Mouse (Mus musculus) hindbrain, postnatal 0 days (tissue): ENCODE measurements around the gene Ttc23. TPM values are rescaled to one million over a fixed set of nuclear protein-coding genes. Genes with fewer than 3 reads are reported as not detected.

Experiments
- ATAC-seq: fragments of 200-750 bp; cut with Nextera tagmentation; 2 replicates; pipeline ENCODE4 v1.8.0; 2017; ENCODE audit warnings: mild to moderate bottlenecking, moderate TSS enrichment, moderate library complexity
- DNase-seq: peaks from one replicate; pipeline ENCODE4 v3.0.0-alpha.2; 2015; ENCODE audit warnings: low spot score
- H3K27ac ChIP-seq: fragments of 300-500 bp; sonication (generic); 2 replicates; pipeline ENCODE4 v1.5.1; 2014; ENCODE audit warnings: mild to moderate bottlenecking
- H3K27me3 ChIP-seq: fragments of 300-500 bp; sonication (generic); 2 replicates; pipeline ENCODE4 v1.6.1; 2014; ENCODE audit warnings: low read length, mixed read lengths; ENCODE audit not compliant: insufficient read depth
- H3K36me3 ChIP-seq: fragments of 300-500 bp; sonication (generic); 2 replicates; pipeline ENCODE4 v1.6.1; 2014; ENCODE audit warnings: low read length, mixed read lengths; ENCODE audit not compliant: insufficient read depth
- H3K4me1 ChIP-seq: fragments of 300-500 bp; sonication (generic); 2 replicates; pipeline ENCODE4 v1.6.1; 2014; ENCODE audit warnings: antibody characterized with exemption, low read length, mixed read lengths; ENCODE audit not compliant: insufficient read depth
- H3K4me2 ChIP-seq: fragments of 300-500 bp; sonication (generic); 2 replicates; pipeline ENCODE4 v1.6.1; 2014; ENCODE audit warnings: low read depth, mild to moderate bottlenecking, low read length, moderate library complexity, mixed read lengths
- H3K4me3 ChIP-seq: fragments of 300-500 bp; sonication (generic); 2 replicates; pipeline ENCODE4 v1.5.1; 2014; ENCODE audit warnings: low read length
- H3K9ac ChIP-seq: fragments of 300-500 bp; sonication (generic); replicated peaks from 2 replicates; pipeline ENCODE4 v1.6.1; 2014; ENCODE audit warnings: mild to moderate bottlenecking, low read length, moderate library complexity, mixed read lengths
- H3K9me3 ChIP-seq: fragments of 300-500 bp; sonication (generic); 2 replicates; pipeline ENCODE4 v1.6.1; 2016; ENCODE audit warnings: low read length, mixed read lengths
- CTCF ChIP-seq: IDR thresholded peaks from 2 replicates; pipeline ENCODE4 v1.5.1; 2016; ENCODE audit warnings: antibody characterized with exemption, control low read depth, low read depth
- WGBS: fragments of 180-500 bp; shearing (Covaris S2); extraction: QIAGEN DNeasy Blood & Tissue Kit; methylation state at CpG from one replicate; pipeline ENCODE4 v1.1.7; 2014; 5-methylcytosine and 5-hydroxymethylcytosine counted together
- polyA plus RNA-seq: library from polyadenylated mRNA; unstranded; fragments of >200 nt; fragmentation: Nextera tagmentation; extraction: Ambion mirVana; gene quantifications from 2 replicates; pipeline ENCODE4 v1.2.1, GENCODE M21; 2015
- total RNA-seq: library from RNA; depleted of rRNA; stranded (reverse); fragments of >200 nt; gene quantifications from 2 replicates; pipeline ENCODE4 v1.2.3, GENCODE M21; 2014

Ttc23 gene
- total and polyA plus RNA-seq, 2 experiments from 2014 or later = 5.3 to 6.2 TPM

- Histone ChIP-seq H3K4me1 (no peaks in the 10 kb centered on the region), H3K4me2 (no peak overlapping the region), H3K27me3 (no peaks in the 10 kb centered on the region), H3K4me3 (no peak overlapping the region), H3K27ac (no peak overlapping the region), H3K9me3 (no peaks in the 10 kb centered on the region), H3K9ac (no peak overlapping the region), H3K36me3 (no peaks in the 10 kb centered on the region)
- ATAC-seq (no peak), DNase-seq (no peak)
- WGBS = 88% methylated on average over 6 of the region's 6 CpGs
- TF ChIP-seq CTCF = no peak
Observed at GRCm38 (mm10) chr7:67691036-67691435, 43.8 kb downstream of the Ttc23 start.

- Histone ChIP-seq H3K27ac (no peak overlapping the region), H3K36me3 (no peaks in the 10 kb centered on the region), H3K4me3 (no peak overlapping the region), H3K4me2 (no peak overlapping the region), H3K4me1 (no peaks in the 10 kb centered on the region), H3K9me3 (no peaks in the 10 kb centered on the region), H3K27me3 (no peaks in the 10 kb centered on the region), H3K9ac (no peak overlapping the region)
- no peak for ATAC-seq
- no peak for DNase-seq
- TF ChIP-seq CTCF = no peak
- WGBS = 80% methylated on average over 3 of the region's 3 CpGs
Observed at GRCm38 (mm10) chr7:67692141-67692540, 44.9 kb downstream of the Ttc23 start.

GRCm38 (mm10) chr7:67692791-67693538 lies 45.8 kb downstream of the Ttc23 start:
- Histone ChIP-seq H3K4me3 (no peak overlapping the region), H3K27ac (no peak overlapping the region), H3K36me3 (no peaks in the 10 kb centered on the region), H3K9ac (no peak overlapping the region), H3K4me2 (no peak overlapping the region), H3K4me1 (no peaks in the 10 kb centered on the region), H3K9me3 (no peaks in the 10 kb centered on the region), H3K27me3 (no peaks in the 10 kb centered on the region)
- 93% methylated on average over 23 of the region's 23 CpGs for WGBS
- ATAC-seq (no peak), DNase-seq (no peak)
- no peak for TF ChIP-seq CTCF

GRCm38 (mm10) chr7:67695906-67696305 lies 48.7 kb downstream of the Ttc23 start:
- TF ChIP-seq CTCF = no peak
- ATAC-seq (no peak), DNase-seq (no peak)
- WGBS = 91% methylated on average over 7 of the region's 7 CpGs
- no peak overlapping the region for H3K4me2 ChIP-seq
- H3K27me3 ChIP-seq = no peaks in the 10 kb centered on the region
- H3K4me1 ChIP-seq = no peaks in the 10 kb centered on the region
- H3K4me3 ChIP-seq = no peak overlapping the region
- no peak overlapping the region for H3K27ac ChIP-seq
- no peak overlapping the region for H3K9ac ChIP-seq
- H3K9me3 ChIP-seq = no peaks in the 10 kb centered on the region
- H3K36me3 ChIP-seq = no peaks in the 10 kb centered on the region

- Histone ChIP-seq H3K9me3 (no peaks in the 10 kb centered on the region), H3K27ac (no peak overlapping the region), H3K4me2 (no peak overlapping the region), H3K9ac (no peak overlapping the region), H3K4me1 (no peaks in the 10 kb centered on the region), H3K4me3 (no peak overlapping the region), H3K27me3 (no peaks in the 10 kb centered on the region), H3K36me3 (no peaks in the 10 kb centered on the region)
- WGBS = 89% methylated on average over 28 of the region's 28 CpGs
- TF ChIP-seq CTCF = no peak
- ATAC-seq (no peak), DNase-seq (no peak)
Observed at GRCm38 (mm10) chr7:67697892-67698630, 50.9 kb downstream of the Ttc23 start.

GRCm38 (mm10) chr7:67699301-67699700 lies 52.1 kb downstream of the Ttc23 start:
- DNase-seq = no peak
- no peak overlapping the region for H3K4me2 ChIP-seq
- no peaks in the 10 kb centered on the region for H3K9me3 ChIP-seq
- no peaks in the 10 kb centered on the region for H3K27me3 ChIP-seq
- 94% methylated on average over 4 of the region's 4 CpGs for WGBS
- no peaks in the 10 kb centered on the region for H3K4me1 ChIP-seq
- no peaks in the 10 kb centered on the region for H3K36me3 ChIP-seq
- no peak overlapping the region for H3K27ac ChIP-seq
- no peak overlapping the region for H3K9ac ChIP-seq
- H3K4me3 ChIP-seq = no peak overlapping the region
- ATAC-seq = no peak
- no peak for TF ChIP-seq CTCF

GRCm38 (mm10) chr7:67700846-67701245 lies 53.6 kb downstream of the Ttc23 start:
- no peaks in the 10 kb centered on the region for H3K36me3 ChIP-seq
- H3K4me2 ChIP-seq = no peak overlapping the region
- H3K27ac ChIP-seq = no peak overlapping the region
- H3K9ac ChIP-seq = no peak overlapping the region
- no peak overlapping the region for H3K4me3 ChIP-seq
- H3K27me3 ChIP-seq = no peaks in the 10 kb centered on the region
- ATAC-seq = peak; percentile 53; the same call in 1 of the 2 replicates
- H3K9me3 ChIP-seq = no peaks in the 10 kb centered on the region
- no peaks in the 10 kb centered on the region for H3K4me1 ChIP-seq
- TF ChIP-seq CTCF = peak; percentile 55
- DNase-seq = peak; percentile 44
